Mouse (Mus musculus) embryo, embryonic 10.5 days (tissue): ENCODE data around the gene Paxbp1.

Source experiments
- DNase-seq: peaks from one replicate; pipeline ENCODE4 v3.0.0-alpha.2; 2015; ENCODE audit warnings: low spot score

Gene Paxbp1

DNA sequence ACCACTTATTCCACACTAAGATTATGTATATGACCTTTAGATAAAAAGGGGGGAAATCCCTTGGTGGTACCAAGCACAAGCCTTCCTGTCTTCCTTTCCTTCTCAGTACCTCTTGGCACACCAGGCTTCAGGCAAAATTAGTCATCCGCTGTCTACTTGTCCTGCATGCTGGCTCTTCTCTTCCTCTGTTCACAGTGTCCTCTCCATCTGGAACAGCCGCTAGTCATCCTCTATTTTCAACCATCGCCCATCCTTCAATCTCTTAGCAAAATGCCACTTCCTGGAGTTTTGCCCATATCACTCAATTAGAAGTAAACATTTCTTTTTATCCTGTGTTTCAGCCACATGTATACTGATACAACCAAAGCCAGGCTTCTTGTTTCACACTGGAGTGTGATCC, 46.5 kb downstream of the Paxbp1 start:
- DNase-seq: no peak

GRCm38 (mm10) chr16:90996327-90997243, 47.8 kb downstream of the Paxbp1 start:
- no peak for DNase-seq

- DNase-seq: no peak
Observed at GRCm38 (mm10) chr16:90995498-90995897, 48.8 kb downstream of the Paxbp1 start.

DNA sequence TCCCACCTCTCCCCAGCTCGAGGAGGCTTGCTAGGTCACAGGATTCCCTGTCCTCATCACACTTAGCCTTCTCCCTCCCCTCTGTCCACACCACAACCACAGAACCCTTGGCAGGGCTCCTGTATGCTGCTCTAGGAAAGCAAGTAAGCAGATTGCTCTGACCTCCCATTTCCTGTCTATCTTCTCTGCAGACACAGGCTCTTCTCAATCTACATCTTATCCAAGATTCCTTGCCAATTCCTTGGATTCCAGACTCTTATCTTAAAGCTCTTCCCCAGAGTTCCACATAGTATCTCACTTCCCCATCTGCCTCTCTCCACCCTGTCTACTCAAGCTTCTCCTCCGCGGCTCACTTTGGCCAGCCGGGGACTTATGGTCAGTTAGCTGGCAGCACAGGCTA, 49.3 kb downstream of the Paxbp1 start:
- no peak for DNase-seq

GRCm38 (mm10) chr16:90989162-90989561, 55.2 kb downstream of the Paxbp1 start:
- no peak for DNase-seq

DNA sequence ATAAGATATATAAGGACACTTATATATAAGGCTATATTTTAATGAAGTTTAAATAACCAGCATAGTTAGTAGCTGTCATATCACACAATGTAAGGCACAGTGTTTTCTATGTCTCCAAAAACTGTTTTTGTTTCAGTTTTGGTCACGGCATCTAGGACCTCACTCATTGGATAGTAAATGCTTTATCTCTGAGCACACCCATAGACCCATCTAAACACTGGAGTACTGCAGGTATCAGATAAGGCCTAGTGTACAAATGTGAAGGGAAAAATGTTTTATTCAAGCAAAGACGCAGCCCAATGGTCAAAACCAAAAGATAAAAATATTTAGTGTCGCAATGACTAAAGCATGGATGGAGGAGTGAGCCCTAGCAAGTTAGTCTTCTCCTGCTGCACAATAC, 55.7 kb downstream of the Paxbp1 start:
- no peak for DNase-seq

DNA sequence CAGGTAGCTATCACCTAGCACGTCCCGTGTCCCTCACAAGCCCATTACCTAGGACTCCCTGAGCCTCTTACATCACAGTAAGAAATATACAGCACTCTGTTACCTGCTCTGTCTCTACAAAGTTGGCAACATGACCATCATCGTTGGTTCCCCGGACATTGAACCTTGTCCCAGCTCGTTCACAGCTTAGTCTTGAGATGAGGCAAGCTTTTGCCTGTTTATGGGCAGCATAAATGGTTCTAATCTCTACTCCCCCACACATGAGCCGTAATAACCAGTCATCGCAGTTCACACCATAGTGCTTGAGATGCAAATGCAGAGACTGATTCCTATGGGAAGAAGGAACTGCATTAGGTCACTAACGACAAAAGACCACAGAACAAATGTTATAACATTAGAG, 56.3 kb downstream of the Paxbp1 start:
- DNase-seq: no peak

GRCm38 (mm10) chr16:90971004-90971403, 73.3 kb downstream of the Paxbp1 start:
- no peak for DNase-seq

- no peak for DNase-seq
Observed at GRCm38 (mm10) chr16:90966241-90966640, 78.1 kb downstream of the Paxbp1 start.

GRCm38 (mm10) chr16:90964302-90964701, 80.0 kb downstream of the Paxbp1 start:
- no peak for DNase-seq
